Mouse (Mus musculus) midbrain, embryonic 12.5 days (tissue): ENCODE data around the gene Hsf2bp. TPM values are rescaled to one million over a fixed set of nuclear protein-coding genes. Genes with fewer than 3 reads are reported as not detected.

ENCODE experiments used
- ATAC-seq: fragments of 200-750 bp; cut with Nextera tagmentation; 2 replicates; pipeline ENCODE4 v1.8.0; 2017; ENCODE audit warnings: low read depth, moderate TSS enrichment, moderate library complexity; ENCODE audit not compliant: low FRiP score
- H3K27ac ChIP-seq: fragments of 300-500 bp; sonication (generic); replicated peaks from 2 replicates; pipeline ENCODE4 v1.5.1; 2016; ENCODE audit warnings: mild to moderate bottlenecking
- H3K27me3 ChIP-seq: fragments of 300-500 bp; sonication (generic); 2 replicates; pipeline ENCODE4 v1.6.1; 2016; ENCODE audit warnings: mild to moderate bottlenecking
- H3K36me3 ChIP-seq: fragments of 300-500 bp; sonication (generic); 2 replicates; pipeline ENCODE4 v1.6.1; 2016
- H3K4me1 ChIP-seq: fragments of 300-500 bp; sonication (generic); 2 replicates; pipeline ENCODE4 v1.6.1; 2016
- H3K4me2 ChIP-seq: fragments of 300-500 bp; sonication (generic); replicated peaks from 2 replicates; pipeline ENCODE4 v1.6.1; 2016; ENCODE audit warnings: mild to moderate bottlenecking, moderate library complexity
- H3K4me3 ChIP-seq: fragments of 300-500 bp; sonication (generic); 2 replicates; pipeline ENCODE4 v1.5.1; 2016; ENCODE audit warnings: mild to moderate bottlenecking
- H3K9ac ChIP-seq: fragments of 300-500 bp; sonication (generic); replicated peaks from 2 replicates; pipeline ENCODE4 v1.6.1; 2016; ENCODE audit warnings: mild to moderate bottlenecking, moderate library complexity
- H3K9me3 ChIP-seq: fragments of 300-500 bp; sonication (generic); 2 replicates; pipeline ENCODE4 v1.6.1; 2016; ENCODE audit warnings: mild to moderate bottlenecking
- WGBS: fragments of 180-500 bp; shearing (Covaris S2); methylation state at CpG from one replicate; pipeline ENCODE4 v1.1.7; 2016; 5-methylcytosine and 5-hydroxymethylcytosine counted together
- polyA plus RNA-seq: library from polyadenylated mRNA; unstranded; fragments of >200 nt; fragmentation: Nextera tagmentation; extraction: Ambion mirVana; gene quantifications from 2 replicates; pipeline ENCODE4 v1.2.1, GENCODE M21; 2016

The Hsf2bp gene
- polyA plus RNA-seq, 1 experiment from 2014 or later = 0.66 TPM

DNA sequence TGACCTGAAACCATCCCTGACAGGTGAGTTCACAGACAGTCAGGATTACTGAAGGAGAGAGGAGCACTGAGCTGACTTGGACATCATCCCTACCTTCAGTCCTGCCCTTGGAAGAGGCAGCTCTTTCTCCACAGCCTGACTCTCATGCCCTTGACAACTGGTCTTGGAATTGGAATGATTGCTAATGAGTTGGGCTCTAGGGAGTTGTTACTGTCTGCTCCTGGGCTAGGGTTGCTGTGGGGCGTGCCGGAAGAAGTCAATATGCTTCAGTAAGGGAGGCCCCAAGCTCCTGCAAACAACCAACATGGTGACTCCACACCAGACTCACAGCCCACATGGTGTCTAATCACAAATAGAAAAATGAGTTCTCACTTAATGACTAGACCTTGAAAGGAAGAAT lies 21.7 kb upstream of the Hsf2bp start:
- peaks cover 91% of the 10 kb centered on the region for H3K36me3 ChIP-seq
- H3K27me3 ChIP-seq = no peaks in the 10 kb centered on the region
- H3K4me2 ChIP-seq = no peak overlapping the region
- H3K4me1 ChIP-seq = no peaks in the 10 kb centered on the region
- no peak overlapping the region for H3K27ac ChIP-seq
- WGBS = 87% methylated on average over 2 of the region's 2 CpGs
- no peak overlapping the region for H3K9ac ChIP-seq
- H3K4me3 ChIP-seq = no peak overlapping the region
- no peak for ATAC-seq
- no peaks in the 10 kb centered on the region for H3K9me3 ChIP-seq

DNA sequence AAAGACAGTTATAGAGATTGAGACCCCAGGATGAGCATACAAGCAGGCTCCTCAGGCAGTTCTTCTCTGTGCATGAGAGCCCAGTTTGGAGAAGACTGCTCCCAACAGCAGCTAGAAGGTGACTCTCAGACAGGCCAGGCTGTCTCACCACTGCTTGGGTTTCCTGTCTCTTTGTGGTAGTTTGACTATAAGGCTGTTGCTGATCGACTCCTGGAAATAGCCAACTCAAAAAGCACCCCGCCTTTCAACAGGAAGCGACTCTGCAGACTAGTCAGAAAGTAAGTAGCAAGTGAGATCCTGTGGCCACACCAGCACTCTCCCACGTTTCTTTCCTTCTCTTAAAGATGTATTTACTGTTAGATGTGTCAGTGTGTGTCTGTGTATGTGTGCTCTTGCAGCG lies 17.5 kb upstream of the Hsf2bp start:
- peaks cover 95% of the 10 kb centered on the region for H3K36me3 ChIP-seq
- 93% methylated on average over 5 of the region's 5 CpGs for WGBS
- no peak overlapping the region for H3K27ac ChIP-seq

DNA sequence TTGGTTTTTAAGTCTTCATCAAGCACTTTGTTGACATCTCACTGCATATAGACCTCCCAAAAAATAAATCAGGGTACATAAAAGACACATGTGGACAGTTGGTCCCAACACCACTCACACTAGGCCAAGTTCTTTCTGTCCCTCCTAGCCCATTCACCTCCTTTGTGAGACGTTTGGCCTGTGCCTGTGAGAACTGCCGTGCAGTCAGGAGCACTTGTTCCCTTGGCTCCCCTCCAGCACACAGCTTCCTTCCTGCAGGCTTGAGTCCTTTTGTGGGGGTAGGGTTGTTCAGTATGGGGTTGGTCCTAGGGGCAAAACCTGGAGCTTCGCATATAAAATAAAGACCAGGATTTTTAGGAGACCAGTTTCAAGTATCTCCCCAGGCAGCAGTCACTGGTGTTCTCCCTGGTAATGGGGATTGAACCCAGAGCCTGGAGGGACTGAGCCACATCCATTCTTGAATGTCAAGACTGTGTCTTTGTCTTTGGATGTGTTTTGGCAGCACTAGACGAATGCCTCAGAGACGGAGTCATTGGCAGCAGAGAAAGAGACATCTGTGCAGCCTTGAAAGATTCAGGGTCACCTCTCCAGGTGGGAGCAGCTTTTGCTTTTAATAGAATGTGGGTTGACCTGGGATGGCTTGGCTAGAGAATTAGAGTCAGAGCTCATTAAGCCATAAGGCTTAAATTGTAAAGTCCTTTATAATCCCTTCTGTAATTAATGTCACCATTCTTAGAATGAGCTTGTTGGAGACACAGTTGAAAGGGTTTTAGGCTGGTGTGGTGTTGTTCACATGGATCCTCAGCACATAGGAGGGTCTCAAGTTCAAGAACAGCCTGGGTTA lies 16.3 kb upstream of the Hsf2bp start:
- no peak overlapping the region for H3K4me3 ChIP-seq
- H3K9ac ChIP-seq = no peak overlapping the region
- H3K9me3 ChIP-seq = no peaks in the 10 kb centered on the region
- no peaks in the 10 kb centered on the region for H3K4me1 ChIP-seq
- H3K27ac ChIP-seq = no peak overlapping the region
- H3K27me3 ChIP-seq = no peaks in the 10 kb centered on the region
- H3K36me3 ChIP-seq = peaks cover 95% of the 10 kb centered on the region
- 81% methylated on average over 5 of the region's 5 CpGs for WGBS
- no peak overlapping the region for H3K4me2 ChIP-seq
- no peak for ATAC-seq

More for the DNA sequence above, 17.5 kb upstream of the Hsf2bp start:
- H3K4me2 ChIP-seq = no peak overlapping the region
- H3K4me3 ChIP-seq = no peak overlapping the region
- no peaks in the 10 kb centered on the region for H3K27me3 ChIP-seq
- H3K4me1 ChIP-seq = no peaks in the 10 kb centered on the region
- H3K9me3 ChIP-seq = no peaks in the 10 kb centered on the region
- no peak overlapping the region for H3K9ac ChIP-seq
- no peak for ATAC-seq

DNA sequence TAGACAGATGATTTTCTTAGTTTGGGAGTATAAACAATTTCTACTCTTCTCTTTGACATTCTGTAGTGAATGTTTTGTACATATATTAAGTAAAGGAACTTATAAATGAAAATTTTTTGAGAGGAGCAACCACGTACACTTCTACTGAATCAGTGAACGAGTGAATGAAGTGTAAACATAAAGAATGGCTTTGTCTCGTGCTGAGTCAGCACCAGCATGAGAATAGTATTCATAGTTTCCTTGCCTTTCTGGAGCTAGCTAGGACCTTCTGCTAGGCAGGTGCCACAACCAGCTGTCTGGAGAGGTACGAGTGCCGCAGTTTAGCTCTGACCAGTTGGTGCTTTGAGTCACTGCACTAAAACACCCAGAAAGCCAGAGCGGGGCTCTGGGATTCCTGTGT lies 14.5 kb upstream of the Hsf2bp start:
- H3K4me3 ChIP-seq = no peak overlapping the region
- no peak overlapping the region for H3K27ac ChIP-seq
- H3K36me3 ChIP-seq = peaks cover 92% of the 10 kb centered on the region
- H3K4me1 ChIP-seq = no peaks in the 10 kb centered on the region
- no peaks in the 10 kb centered on the region for H3K27me3 ChIP-seq
- ATAC-seq = no peak
- no peak overlapping the region for H3K4me2 ChIP-seq
- 90% methylated on average over 6 of the region's 6 CpGs for WGBS
- no peak overlapping the region for H3K9ac ChIP-seq
- H3K9me3 ChIP-seq = no peaks in the 10 kb centered on the region

DNA sequence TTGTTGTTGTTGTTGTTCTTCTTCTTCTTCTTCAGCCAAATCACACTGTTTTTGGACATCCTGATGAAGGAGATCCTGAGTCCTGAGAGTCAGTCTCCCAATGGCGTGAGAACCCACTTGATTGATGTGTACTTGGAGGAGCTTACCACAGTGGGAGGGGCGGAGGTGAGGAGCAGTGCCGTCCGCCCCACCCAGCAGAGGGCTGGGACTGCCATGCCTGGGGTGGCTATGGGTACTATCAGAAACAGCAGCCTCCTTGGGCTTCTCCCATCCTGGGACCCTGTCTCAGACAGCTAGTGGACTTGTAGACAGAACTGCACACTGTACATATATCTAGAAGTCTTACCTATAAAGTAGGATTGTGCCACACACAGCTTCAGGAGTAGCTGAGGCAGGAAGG lies 13.8 kb upstream of the Hsf2bp start:
- no peak overlapping the region for H3K4me2 ChIP-seq
- H3K27me3 ChIP-seq = no peaks in the 10 kb centered on the region
- no peaks in the 10 kb centered on the region for H3K9me3 ChIP-seq
- no peak overlapping the region for H3K4me3 ChIP-seq
- no peaks in the 10 kb centered on the region for H3K4me1 ChIP-seq
- 80% methylated on average over 4 of the region's 4 CpGs for WGBS
- no peak overlapping the region for H3K9ac ChIP-seq
- H3K27ac ChIP-seq = no peak overlapping the region
- H3K36me3 ChIP-seq = peaks cover 86% of the 10 kb centered on the region
- no peak for ATAC-seq

DNA sequence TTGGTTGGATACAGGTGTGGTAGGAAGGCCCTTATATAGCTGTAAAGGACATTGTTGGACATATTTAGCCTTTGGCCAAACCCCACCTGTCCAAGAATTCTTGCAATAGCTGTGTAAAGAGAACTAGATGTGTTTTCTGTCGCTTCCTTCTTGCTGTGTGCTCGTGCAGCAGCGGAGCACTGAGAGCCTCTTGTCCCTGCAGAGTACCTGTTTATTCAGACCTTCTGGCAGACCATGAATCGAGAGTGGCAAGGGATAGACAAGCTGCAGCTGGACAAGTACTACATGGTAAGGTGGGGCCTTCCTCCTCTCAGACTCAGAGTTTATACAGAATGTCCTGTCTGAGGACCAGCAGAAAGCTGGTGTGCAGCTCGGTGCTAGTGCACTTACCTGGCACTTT lies 12.2 kb upstream of the Hsf2bp start:
- H3K9me3 ChIP-seq = no peaks in the 10 kb centered on the region
- 95% methylated on average over 5 of the region's 5 CpGs for WGBS
- no peaks in the 10 kb centered on the region for H3K4me1 ChIP-seq
- no peak overlapping the region for H3K4me3 ChIP-seq
- no peak overlapping the region for H3K4me2 ChIP-seq
- H3K36me3 ChIP-seq = peaks cover 74% of the 10 kb centered on the region
- H3K27ac ChIP-seq = no peak overlapping the region
- H3K27me3 ChIP-seq = no peaks in the 10 kb centered on the region
- no peak for ATAC-seq
- H3K9ac ChIP-seq = no peak overlapping the region

DNA sequence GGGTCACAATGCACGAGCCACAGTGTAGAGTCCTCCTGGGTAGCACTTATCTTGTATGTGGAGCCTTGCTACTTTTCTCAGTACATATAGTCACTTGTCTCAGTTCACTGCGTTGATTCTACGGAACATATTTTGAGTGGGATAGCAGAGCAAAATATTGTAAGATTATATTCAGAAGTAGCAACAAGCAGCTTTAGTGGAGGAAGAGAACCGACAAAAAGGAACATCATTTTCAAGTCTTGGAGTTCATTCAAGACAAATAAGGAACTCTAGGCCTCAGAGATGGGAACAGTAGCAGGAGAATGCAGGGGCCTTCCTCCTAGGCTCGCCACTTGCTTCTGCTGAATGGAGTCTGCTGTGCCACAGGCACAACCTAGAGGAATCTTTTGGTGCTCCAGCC lies 10.4 kb upstream of the Hsf2bp start:
- ATAC-seq = no peak
- Histone ChIP-seq H3K4me2 (no peak overlapping the region), H3K9ac (no peak overlapping the region), H3K9me3 (no peaks in the 10 kb centered on the region), H3K4me3 (no peak overlapping the region), H3K4me1 (no peaks in the 10 kb centered on the region), H3K36me3 (peaks cover 56% of the 10 kb centered on the region), H3K27ac (no peak overlapping the region), H3K27me3 (no peaks in the 10 kb centered on the region)
- WGBS = 89% methylated on average over 5 of the region's 5 CpGs

DNA sequence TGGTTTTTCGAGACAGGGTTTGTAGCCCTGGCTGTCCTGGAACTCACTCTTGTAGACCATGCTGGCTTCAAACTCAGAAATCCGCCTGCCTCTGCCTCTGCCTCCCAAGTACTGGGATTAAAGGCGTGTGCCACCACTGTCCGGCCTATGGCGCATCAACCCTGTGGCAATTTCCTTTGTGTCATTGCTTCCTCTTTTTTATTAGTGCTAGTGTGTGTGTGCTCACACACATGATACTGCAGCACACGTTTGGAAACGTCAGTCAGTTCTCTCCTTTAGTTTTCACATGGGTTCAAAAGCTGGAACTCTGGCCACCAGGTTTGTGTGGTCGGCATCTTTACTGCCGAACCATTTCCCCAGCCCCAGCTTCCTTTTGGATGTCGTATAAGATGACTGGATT lies 4.1 kb upstream of the Hsf2bp start:
- no peaks in the 10 kb centered on the region for H3K27me3 ChIP-seq
- no peak overlapping the region for H3K4me3 ChIP-seq
- 87% methylated on average over 10 of the region's 10 CpGs for whole genome bisulfite sequencing
- H3K4me1 ChIP-seq = peaks cover 24% of the 10 kb centered on the region
- no peaks in the 10 kb centered on the region for H3K9me3 ChIP-seq
- no peak overlapping the region for H3K9ac ChIP-seq
- no peak overlapping the region for H3K27ac ChIP-seq
- H3K4me2 ChIP-seq = no peak overlapping the region
- H3K36me3 ChIP-seq = peaks cover 10% of the 10 kb centered on the region
- ATAC-seq = no peak

DNA sequence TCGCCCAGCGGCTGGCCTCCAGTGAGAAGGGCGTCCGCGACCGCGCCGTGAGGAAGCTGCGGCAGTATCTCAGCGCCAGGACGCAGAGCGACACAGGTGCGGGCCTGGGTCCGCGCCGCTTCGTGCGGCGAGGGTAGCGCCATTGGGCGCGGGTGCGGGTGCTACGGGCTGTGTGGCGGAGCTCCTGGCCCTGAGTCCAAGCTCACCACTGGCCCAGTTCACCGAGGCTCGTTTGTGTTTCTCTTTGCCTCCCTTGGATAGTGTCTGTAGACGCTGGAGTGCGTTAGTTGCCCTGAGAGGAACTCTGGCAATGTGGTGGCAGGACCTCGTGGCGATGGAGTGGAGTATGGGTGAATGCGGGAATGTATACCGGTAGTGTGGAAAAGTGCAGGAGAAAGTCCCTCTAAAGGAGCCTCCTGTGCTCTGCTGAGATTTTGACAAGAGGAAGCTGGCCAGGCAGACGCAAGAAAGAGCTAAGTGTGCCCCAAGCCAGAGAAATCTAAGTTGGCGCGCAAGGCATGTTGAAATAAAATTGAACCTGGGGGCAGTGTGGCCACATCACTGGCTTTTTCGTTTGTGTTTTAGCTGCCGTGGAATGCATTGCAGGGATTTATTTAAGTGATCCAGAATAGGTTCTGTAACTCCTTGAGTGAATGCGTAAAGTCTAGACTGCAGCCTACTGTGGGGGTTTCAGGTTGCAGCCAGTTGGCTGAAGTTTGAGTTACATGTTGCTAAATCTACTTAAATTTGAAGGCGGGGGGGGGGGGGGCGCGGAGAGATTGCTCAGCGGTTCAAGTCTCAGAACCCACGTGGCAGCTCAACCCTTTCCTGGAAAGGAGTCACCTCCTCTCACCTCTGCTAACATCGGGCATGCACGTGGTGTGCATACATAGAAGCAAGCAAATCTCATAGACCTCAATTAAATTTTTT lies 625 bp upstream of the Hsf2bp start:
- Histone ChIP-seq H3K4me2 (peak overlapping the region; percentile 72), H3K4me1 (peaks cover 24% of the 10 kb centered on the region), H3K9ac (peak overlapping the region; percentile 89), H3K9me3 (no peaks in the 10 kb centered on the region), H3K27me3 (no peaks in the 10 kb centered on the region), H3K4me3 (peak overlapping the region; percentile 91), H3K36me3 (peaks cover 10% of the 10 kb centered on the region), H3K27ac (peak overlapping the region; percentile 73)
- under 1% methylated on average over 46 of the region's 46 CpGs for WGBS
- peak; percentile 76 for ATAC-seq

DNA sequence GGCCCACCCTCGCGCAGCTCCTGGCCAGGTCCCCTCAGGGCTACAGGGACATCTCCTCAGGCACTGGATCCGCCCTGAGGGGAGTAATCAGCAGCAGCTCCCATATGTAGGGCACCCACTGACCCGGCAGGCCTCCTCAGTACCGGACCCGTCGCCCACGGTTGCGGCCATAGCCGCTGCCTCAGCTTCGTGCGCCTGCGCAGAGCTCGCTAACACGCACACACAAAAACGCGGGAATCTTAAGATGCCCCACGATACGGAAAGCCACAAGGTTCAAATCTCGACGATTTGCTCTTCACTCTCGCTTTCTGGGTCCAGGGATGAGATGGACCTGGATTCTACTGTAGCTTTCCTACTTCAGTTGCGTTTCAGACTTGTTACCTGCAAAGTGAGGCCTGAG lies 1.8 kb downstream of the Hsf2bp start:
- Histone ChIP-seq H3K4me3 (no peak overlapping the region), H3K27ac (no peak overlapping the region), H3K36me3 (peaks cover 4% of the 10 kb centered on the region; the same call in 1 of the 2 replicates), H3K4me1 (peaks cover 24% of the 10 kb centered on the region), H3K27me3 (0 out of 2 replicates have a peak, but pooled peaks cover 5% of the 10 kb centered on the region), H3K9ac (no peak overlapping the region), H3K4me2 (no peak overlapping the region), H3K9me3 (no peaks in the 10 kb centered on the region)
- WGBS = 90% methylated on average over 23 of the region's 23 CpGs
- no peak for ATAC-seq

DNA sequence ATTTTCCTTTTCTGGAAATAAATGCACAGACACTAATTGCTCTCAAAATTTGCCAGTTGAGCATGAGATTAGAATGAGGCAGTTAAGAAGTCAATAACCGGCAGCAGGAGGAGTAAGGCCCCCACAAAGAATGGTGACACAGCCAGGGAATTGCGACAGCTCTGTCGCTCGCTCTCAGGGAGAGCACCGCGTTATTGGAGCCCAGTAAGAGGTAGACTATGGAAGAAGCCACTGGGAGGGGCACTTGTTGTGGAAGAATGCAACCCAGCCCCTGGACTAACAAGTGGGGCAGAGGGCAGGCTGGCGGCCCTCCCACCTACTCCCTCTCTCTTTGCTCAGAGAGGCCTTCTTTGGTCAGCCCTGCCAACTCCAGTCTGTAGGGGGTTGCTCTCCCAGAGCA lies 4.5 kb downstream of the Hsf2bp start:
- Histone ChIP-seq H3K9ac (no peak overlapping the region), H3K9me3 (no peaks in the 10 kb centered on the region), H3K27ac (no peak overlapping the region), H3K4me1 (peaks cover 6% of the 10 kb centered on the region), H3K27me3 (0 out of 2 replicates have a peak, but pooled peaks cover 5% of the 10 kb centered on the region), H3K36me3 (no peaks in the 10 kb centered on the region), H3K4me3 (no peak overlapping the region), H3K4me2 (no peak overlapping the region)
- WGBS = 46% methylated on average over 7 of the region's 7 CpGs
- ATAC-seq = no peak

DNA sequence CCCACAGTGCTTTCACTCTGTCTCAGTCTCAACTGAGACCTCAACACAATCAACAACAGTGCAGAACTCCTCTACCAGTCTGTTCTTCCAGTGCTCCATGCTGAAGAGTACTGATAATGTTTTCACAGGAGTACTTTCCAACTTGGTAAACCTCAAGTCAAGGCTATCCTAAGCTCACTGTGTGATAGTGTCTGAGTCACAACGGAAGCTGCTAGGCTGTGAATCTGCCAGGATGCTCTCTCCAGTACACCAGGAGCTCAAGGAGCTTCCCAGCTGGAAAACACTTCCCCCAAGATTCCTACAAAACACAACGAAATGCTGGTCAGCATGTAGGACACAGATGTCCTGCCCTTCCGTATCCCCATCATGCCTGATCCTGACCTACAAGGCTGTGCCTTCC lies 7.8 kb downstream of the Hsf2bp start:
- Histone ChIP-seq H3K27ac (no peak overlapping the region), H3K9me3 (no peaks in the 10 kb centered on the region), H3K27me3 (0 out of 2 replicates have a peak, but pooled peaks cover 5% of the 10 kb centered on the region), H3K4me1 (no peaks in the 10 kb centered on the region), H3K4me3 (no peak overlapping the region), H3K4me2 (no peak overlapping the region), H3K9ac (no peak overlapping the region), H3K36me3 (no peaks in the 10 kb centered on the region)
- no peak for ATAC-seq
- WGBS = 83% methylated on average over 3 of the region's 3 CpGs
